Mouse (Mus musculus): ENCODE results near the gene Vipas39. TPM values are rescaled to one million over a fixed set of nuclear protein-coding genes. Genes with fewer than 3 reads are reported as not detected.
"Not testable (repeated sequence)": the region's sequence is repeated elsewhere in the genome, so short reads cannot be mapped to it uniquely, and the experiment has no call there.

Gene Vipas39
- 10 to 100 TPM; 35.9 to 40.3 TPM for total RNA-seq (2021)
- long read RNA-seq, experiment 1, transcript Vipas39-202 (20 exons, 2,524 nt): major isoform, 18 of 27 reads
- long read RNA-seq, experiment 1, partial matches to known transcripts: 2 of 27 reads
- long read RNA-seq, experiment 1, other reads (novel, unspliced or antisense): 6 of 27 reads
- long read RNA-seq, experiment 2, transcript Vipas39-202 (20 exons, 2,524 nt): major isoform, 62 of 76 reads
- long read RNA-seq, experiment 2, partial matches to known transcripts: 7 of 76 reads
- long read RNA-seq, experiment 2, other reads (novel, unspliced or antisense): 6 of 76 reads

GRCm38 (mm10) chr12:87266108-87266826, at the start of gene Vipas39, which contains the start of gene Ahsa1:
Gene Vipas39 (minus strand): TSS chr12:87266256.
Gene Ahsa1 (plus strand): TSS chr12:87266479.
- DNase-seq (ENCODE audit: low spot score in 2 of 2): peak; percentile 70 to 79

GRCm38 (mm10) chr12:87313098-87313497, 47.0 kb upstream of the Vipas39 start:
- no peak for DNase-seq (ENCODE audit: low spot score in 2 of 2)

GRCm38 (mm10) chr12:87306584-87306844, 40.5 kb upstream of the Vipas39 start:
- DNase-seq (ENCODE audit: low spot score in 2 of 2): peak in 1 of 2 experiments; percentile 5

- peak in 1 of 2 experiments; percentile 11 for DNase-seq (ENCODE audit: low spot score in 2 of 2)
Measured at GRCm38 (mm10) chr12:87305767-87306583, 39.9 kb upstream of the Vipas39 start.

- DNase-seq (ENCODE audit: low spot score in 2 of 2): no peak
Measured at GRCm38 (mm10) chr12:87301189-87301588, 35.1 kb upstream of the Vipas39 start.

- no peak for DNase-seq (ENCODE audit: low spot score in 2 of 2)
Measured at GRCm38 (mm10) chr12:87300441-87300690, 34.3 kb upstream of the Vipas39 start.

- peak; percentile 27 to 43 for DNase-seq (ENCODE audit: low spot score in 2 of 2)
Measured at GRCm38 (mm10) chr12:87299657-87300440, 33.8 kb upstream of the Vipas39 start, which contains the start of gene Ism2. Gene Ism2 (minus strand): TSS chr12:87299705.

GRCm38 (mm10) chr12:87299037-87299656, 33.1 kb upstream of the Vipas39 start:
- DNase-seq (ENCODE audit: low spot score in 2 of 2): peak in 1 of 2 experiments; percentile 41

GRCm38 (mm10) chr12:87293934-87294333, 27.9 kb upstream of the Vipas39 start:
- no peak for DNase-seq (ENCODE audit: low spot score in 2 of 2)

- no peak for DNase-seq (ENCODE audit: low spot score in 2 of 2)
Measured at GRCm38 (mm10) chr12:87289100-87289499, 23.0 kb upstream of the Vipas39 start.

- DNase-seq (ENCODE audit: low spot score in 2 of 2): no peak
Measured at GRCm38 (mm10) chr12:87284726-87285125, 18.7 kb upstream of the Vipas39 start.

GRCm38 (mm10) chr12:87284268-87284667, 18.2 kb upstream of the Vipas39 start:
- DNase-seq (ENCODE audit: low spot score in 2 of 2): no peak

- DNase-seq (ENCODE audit: low spot score in 2 of 2): no peak
Measured at GRCm38 (mm10) chr12:87283706-87284105, 17.6 kb upstream of the Vipas39 start.

- no peak for DNase-seq (ENCODE audit: low spot score in 2 of 2)
Measured at GRCm38 (mm10) chr12:87282743-87283142, 16.7 kb upstream of the Vipas39 start.

- DNase-seq (ENCODE audit: low spot score in 2 of 2): no peak
Measured at GRCm38 (mm10) chr12:87281766-87282165, 15.7 kb upstream of the Vipas39 start.

GRCm38 (mm10) chr12:87279879-87280278, 13.8 kb upstream of the Vipas39 start:
- no peak for DNase-seq (ENCODE audit: low spot score in 2 of 2)

GRCm38 (mm10) chr12:87279350-87279749, 13.3 kb upstream of the Vipas39 start:
- DNase-seq (ENCODE audit: low spot score in 2 of 2): no peak

GRCm38 (mm10) chr12:87278118-87278730, 12.2 kb upstream of the Vipas39 start:
- no peak for DNase-seq (ENCODE audit: low spot score in 2 of 2)

- not testable (repeated sequence) for DNase-seq (ENCODE audit: low spot score in 2 of 2)
Measured at GRCm38 (mm10) chr12:87277251-87277650, 11.2 kb upstream of the Vipas39 start.

Measured in adrenal gland, adult 18-20 months (tissue).